Mouse (Mus musculus) forebrain, embryonic 11.5 days (tissue): Measurements from ENCODE around the gene Unc80. TPM values are rescaled to one million over a fixed set of nuclear protein-coding genes. Genes with fewer than 3 reads are reported as not detected.
"Not testable (repeated sequence)": the region's sequence is repeated elsewhere in the genome, so short reads cannot be mapped to it uniquely, and the experiment has no call there.

Source experiments
- ATAC-seq: fragments of 200-750 bp; cut with Nextera tagmentation; replicated peaks from 2 replicates; pipeline ENCODE4 v1.8.0; 2017; ENCODE audit warnings: moderate TSS enrichment; ENCODE audit not compliant: low FRiP score
- DNase-seq: peaks from one replicate; pipeline ENCODE4 v3.0.0-alpha.2; 2017; ENCODE audit warnings: low spot score
- H3K27ac ChIP-seq: fragments of 300-500 bp; sonication (generic); 2 replicates; pipeline ENCODE4 v1.5.1; 2014; ENCODE audit warnings: low read depth, low read length
- H3K27me3 ChIP-seq: fragments of 300-500 bp; sonication (generic); 2 replicates; pipeline ENCODE4 v1.6.1; 2014; ENCODE audit warnings: mild to moderate bottlenecking, low read length, mixed read lengths; ENCODE audit not compliant: control insufficient read depth, insufficient read depth
- H3K36me3 ChIP-seq: fragments of 300-500 bp; sonication (generic); 2 replicates; pipeline ENCODE4 v1.6.1; 2014; ENCODE audit warnings: mild to moderate bottlenecking, low read length, moderate library complexity, mixed read lengths; ENCODE audit not compliant: control insufficient read depth, insufficient read depth
- H3K4me1 ChIP-seq: fragments of 300-500 bp; sonication (generic); replicated peaks from 2 replicates; pipeline ENCODE4 v1.6.1; 2014; ENCODE audit warnings: low read length, mixed read lengths; ENCODE audit not compliant: control insufficient read depth, insufficient read depth
- H3K4me2 ChIP-seq: fragments of 300-500 bp; sonication (generic); 2 replicates; pipeline ENCODE4 v1.6.1; 2014; ENCODE audit warnings: low read depth, mild to moderate bottlenecking, low read length, moderate library complexity, mixed read lengths; ENCODE audit not compliant: severe bottlenecking
- H3K4me3 ChIP-seq: fragments of 300-500 bp; sonication (generic); 2 replicates; pipeline ENCODE4 v1.5.1; 2014; ENCODE audit warnings: low read depth, low read length
- H3K9ac ChIP-seq: fragments of 300-500 bp; sonication (generic); 2 replicates; pipeline ENCODE4 v1.6.1; 2014; ENCODE audit warnings: low read length
- H3K9me3 ChIP-seq: fragments of 300-500 bp; sonication (generic); 2 replicates; pipeline ENCODE4 v1.6.1; 2016; ENCODE audit warnings: low read length, mixed read lengths; ENCODE audit not compliant: control insufficient read depth
- WGBS: fragments of 180-500 bp; shearing (Covaris S2); extraction: QIAGEN DNeasy Blood & Tissue Kit; methylation state at CpG from one replicate; pipeline ENCODE4 v1.1.7; 2014; 5-methylcytosine and 5-hydroxymethylcytosine counted together
- polyA plus RNA-seq: library from polyadenylated mRNA; unstranded; fragments of >200 nt; fragmentation: Nextera tagmentation; extraction: Ambion mirVana; gene quantifications from 2 replicates; pipeline ENCODE4 v1.2.1, GENCODE M21; 2014

Unc80 gene
- polyA plus RNA-seq, 1 experiment from 2014 or later = 0.69 TPM

- WGBS = 73% methylated on average over 1 of the region's 1 CpGs
- H3K27me3 ChIP-seq = no peaks in the 10 kb centered on the region
- DNase-seq (no peak), ATAC-seq (no peak)
- H3K9me3 ChIP-seq = no peaks in the 10 kb centered on the region
- no peak overlapping the region for H3K4me3 ChIP-seq
- no peaks in the 10 kb centered on the region for H3K36me3 ChIP-seq
- no peaks in the 10 kb centered on the region for H3K4me1 ChIP-seq
- H3K4me2 ChIP-seq = no peak overlapping the region
- H3K9ac ChIP-seq = no peak overlapping the region
- H3K27ac ChIP-seq = no peak overlapping the region
Measured at GRCm38 (mm10) chr1:66692308-66692707, 224.1 kb downstream of the Unc80 start.

- Histone ChIP-seq H3K9ac (no peak overlapping the region), H3K27ac (no peak overlapping the region), H3K36me3 (no peaks in the 10 kb centered on the region), H3K27me3 (no peaks in the 10 kb centered on the region), H3K4me3 (no peak overlapping the region), H3K4me1 (no peaks in the 10 kb centered on the region), H3K4me2 (no peak overlapping the region), H3K9me3 (no peaks in the 10 kb centered on the region)
- WGBS = 63% methylated on average over 8 of the region's 8 CpGs
- no peak for DNase-seq
- no peak for ATAC-seq
Measured at GRCm38 (mm10) chr1:66692780-66693392, 224.7 kb downstream of the Unc80 start.

GRCm38 (mm10) chr1:66694266-66694665, 226.1 kb downstream of the Unc80 start:
- H3K4me1 ChIP-seq = no peaks in the 10 kb centered on the region
- DNase-seq = no peak

GRCm38 (mm10) chr1:66695296-66695695, 227.1 kb downstream of the Unc80 start:
- no peaks in the 10 kb centered on the region for H3K9me3 ChIP-seq
- H3K4me1 ChIP-seq = no peaks in the 10 kb centered on the region
- H3K4me3 ChIP-seq = no peak overlapping the region
- H3K27me3 ChIP-seq = no peaks in the 10 kb centered on the region
- no peak for ATAC-seq
- no peak overlapping the region for H3K9ac ChIP-seq
- no peak for DNase-seq
- H3K4me2 ChIP-seq = no peak overlapping the region
- H3K36me3 ChIP-seq = no peaks in the 10 kb centered on the region
- no peak overlapping the region for H3K27ac ChIP-seq
- 75% methylated on average over 7 of the region's 7 CpGs for WGBS

More at GRCm38 (mm10) chr1:66694266-66694665, 226.1 kb downstream of the Unc80 start:
- Histone ChIP-seq H3K9me3 (no peaks in the 10 kb centered on the region), H3K4me3 (no peak overlapping the region), H3K27me3 (no peaks in the 10 kb centered on the region), H3K9ac (no peak overlapping the region), H3K4me2 (no peak overlapping the region), H3K27ac (no peak overlapping the region), H3K36me3 (no peaks in the 10 kb centered on the region)
- WGBS = 82% methylated on average over 5 of the region's 5 CpGs
- no peak for ATAC-seq

GRCm38 (mm10) chr1:66699630-66700029, 231.5 kb downstream of the Unc80 start:
- DNase-seq, H3K9me3 ChIP-seq, ATAC-seq, H3K27me3 ChIP-seq, H3K36me3 ChIP-seq, H3K27ac ChIP-seq, H3K9ac ChIP-seq, H3K4me1 ChIP-seq, H3K4me3 ChIP-seq, H3K4me2 ChIP-seq: not testable (repeated sequence)
- 86% methylated on average over 10 of the region's 10 CpGs for WGBS

GRCm38 (mm10) chr1:66700149-66700692, 232.1 kb downstream of the Unc80 start:
- no peak overlapping the region; the same call in 1 of the 2 replicates for H3K9ac ChIP-seq
- peak overlapping the region; percentile 52 for H3K4me2 ChIP-seq
- no peaks in the 10 kb centered on the region for H3K9me3 ChIP-seq
- peak overlapping the region; percentile 80 for H3K4me3 ChIP-seq
- H3K36me3 ChIP-seq = no peaks in the 10 kb centered on the region
- no peaks in the 10 kb centered on the region for H3K27me3 ChIP-seq
- H3K4me1 ChIP-seq = peaks cover 4% of the 10 kb centered on the region; the same call in 1 of the 2 replicates
- WGBS = 47% methylated on average over 5 of the region's 5 CpGs
- H3K27ac ChIP-seq = no peak overlapping the region
- ATAC-seq (peak; percentile 61), DNase-seq (no peak)

GRCm38 (mm10) chr1:66700693-66701575, 232.8 kb downstream of the Unc80 start, which contains the start of gene Rpe:
Gene Rpe (plus strand): TSS chr1:66700831.
- ATAC-seq (peak; percentile 99), DNase-seq (peak; percentile 97)
- Histone ChIP-seq H3K27ac (no peak within 1 kb of the TSS), H3K9ac (peak within 1 kb of the TSS; percentile 88), H3K27me3 (no peaks in the 10 kb centered on the region), H3K4me1 (peaks cover 4% of the 10 kb centered on the region; the same call in 1 of the 2 replicates), H3K9me3 (no peaks in the 10 kb centered on the region), H3K4me2 (peak within 1 kb of the TSS; percentile 52), H3K36me3 (no peaks in the 10 kb centered on the region), H3K4me3 (peak within 1 kb of the TSS; percentile 80)
- WGBS = under 1% methylated on average over 73 of the region's 73 CpGs

- no peaks in the 10 kb centered on the region for H3K36me3 ChIP-seq
- no peak for DNase-seq
- 39% methylated on average over 2 of the region's 2 CpGs for WGBS
- peak overlapping the region; percentile 88 for H3K9ac ChIP-seq
- H3K27me3 ChIP-seq = no peaks in the 10 kb centered on the region
- H3K4me2 ChIP-seq = peak overlapping the region; percentile 52
- ATAC-seq = no peak
- peak overlapping the region; percentile 80 for H3K4me3 ChIP-seq
- no peak overlapping the region for H3K27ac ChIP-seq
- H3K9me3 ChIP-seq = no peaks in the 10 kb centered on the region
- peaks cover 4% of the 10 kb centered on the region; the same call in 1 of the 2 replicates for H3K4me1 ChIP-seq
Measured at GRCm38 (mm10) chr1:66701576-66701940, 233.4 kb downstream of the Unc80 start.
